Mouse (Mus musculus) c-Kit-positive CD71-positive TER-119-positive erythroid progenitor cells, embryonic 14.5 days (primary cell): ENCODE data around the gene Axl.
"Not testable (repeated sequence)": the region's sequence is repeated elsewhere in the genome, so short reads cannot be mapped to it uniquely, and the experiment has no call there.

Experiments used
- DNase-seq: peaks from one replicate; pipeline ENCODE4 v3.0.0-alpha.2; 2013; ENCODE audit warnings: low spot score

Gene Axl

GRCm38 (mm10) chr7:25793679-25794078 lies 5.2 kb upstream of the Axl start:
- no peak for DNase-seq

GRCm38 (mm10) chr7:25792966-25793365 lies 4.5 kb upstream of the Axl start:
- DNase-seq, result not testable (repeated sequence)

- no peak for DNase-seq
These were observed 2.1 kb upstream of the Axl start for GRCm38 (mm10) chr7:25790615-25791014.

- DNase-seq, result no peak
These were observed 580 bp upstream of the Axl start for GRCm38 (mm10) chr7:25789129-25789440.

GRCm38 (mm10) chr7:25787456-25788219 lies 867 bp downstream of the Axl start:
- no peak for DNase-seq

- DNase-seq, result no peak
These were observed 1.5 kb downstream of the Axl start for GRCm38 (mm10) chr7:25786974-25787373.

- no peak for DNase-seq
These were observed 2.8 kb downstream of the Axl start for GRCm38 (mm10) chr7:25785752-25786151.

- no peak for DNase-seq
These were observed 3.7 kb downstream of the Axl start for GRCm38 (mm10) chr7:25784808-25785207.

GRCm38 (mm10) chr7:25783746-25784145 lies 4.8 kb downstream of the Axl start:
- DNase-seq, result no peak

GRCm38 (mm10) chr7:25782744-25783143 lies 5.8 kb downstream of the Axl start:
- DNase-seq, result no peak

GRCm38 (mm10) chr7:25781937-25782610 lies 6.4 kb downstream of the Axl start:
- no peak for DNase-seq

- DNase-seq, result no peak
These were observed 7.1 kb downstream of the Axl start for GRCm38 (mm10) chr7:25781321-25781936.

GRCm38 (mm10) chr7:25780753-25781152 lies 7.8 kb downstream of the Axl start:
- no peak for DNase-seq

- no peak for DNase-seq
These were observed 8.5 kb downstream of the Axl start for GRCm38 (mm10) chr7:25780021-25780420.

GRCm38 (mm10) chr7:25768229-25768628 lies 20.3 kb downstream of the Axl start:
- no peak for DNase-seq

- no peak for DNase-seq
These were observed 22.4 kb downstream of the Axl start for GRCm38 (mm10) chr7:25766108-25766507.

- no peak for DNase-seq
These were observed 24.3 kb downstream of the Axl start for GRCm38 (mm10) chr7:25764221-25764620.

- no peak for DNase-seq
These were observed 24.8 kb downstream of the Axl start for GRCm38 (mm10) chr7:25763678-25764077.

GRCm38 (mm10) chr7:25761354-25761753 lies 27.2 kb downstream of the Axl start:
- DNase-seq, result no peak

GRCm38 (mm10) chr7:25756011-25756410 lies 32.5 kb downstream of the Axl start:
- DNase-seq, result peak; percentile 73

GRCm38 (mm10) chr7:25755468-25755833 lies 33.1 kb downstream of the Axl start:
- DNase-seq, result no peak

GRCm38 (mm10) chr7:25754738-25755467 lies 33.6 kb downstream of the Axl start, which contains the start of gene Hnrnpul1:
Hnrnpul1 (minus strand) TSS chr7:25754757.
- DNase-seq, result peak; percentile 99

- DNase-seq, result no peak
These were observed 34.1 kb downstream of the Axl start for GRCm38 (mm10) chr7:25754439-25754737.
